Mouse (Mus musculus): ENCODE results near the gene Tbx15.

DNA sequence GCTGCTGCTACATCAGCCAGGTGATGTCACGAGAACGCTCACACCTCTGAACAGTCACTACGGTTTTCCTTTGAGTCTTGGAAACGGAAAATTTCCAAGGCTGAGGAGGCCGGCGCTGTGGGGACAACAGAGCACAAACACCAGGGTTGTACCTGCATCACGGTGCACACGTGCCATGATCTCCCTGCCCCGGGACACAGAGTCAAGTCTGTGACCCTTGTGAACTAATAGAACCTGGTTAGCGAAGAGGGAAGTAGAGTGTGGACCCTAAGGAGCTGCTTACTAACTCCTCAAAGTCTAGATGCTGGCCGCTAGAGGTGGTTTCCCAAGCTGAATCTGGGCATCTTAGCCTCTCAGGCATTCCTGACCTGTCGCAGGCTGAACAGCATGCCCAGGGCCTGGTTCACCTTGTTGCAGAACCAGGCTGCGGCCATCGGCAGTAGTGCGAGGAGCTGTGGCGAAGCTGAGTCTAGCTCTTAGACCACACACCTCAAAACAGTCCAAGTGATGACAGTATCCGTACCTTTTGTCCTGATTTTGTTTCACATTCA, 5.8 kb upstream of the Tbx15 start:
- TF ChIP-seq CTCF (IDR thresholded peaks at IDR 0.05; ENCODE audit: extremely low read depth, insufficient read length, insufficient replicate concordance, low read depth, low read length) (0 out of 2 replicates have a peak, but pooled peaks have one; percentile 9), POLR2A (IDR thresholded peaks at IDR 0.05; ENCODE audit: low read depth, low read length) (no peak)

Data from small intestine, adult 2 months (tissue).